8 mouse cellular contexts compared by ENCODE assay signal in genomic region chr4:107178182-107178829, GRCm38 (mm10). TPM values are rescaled to one million over a fixed set of nuclear protein-coding genes. Genes with fewer than 3 reads are reported as not detected.
DNase-seq lines count a peak whose midpoint lies in the region; ATAC-seq lines count a peak whose summit lies in the region.

TSS of gene Tmem59 (plus strand) at chr4:107178399.

- peak within 1 kb of the TSS; percentile 85 for H3K9ac ChIP-seq in intestine, embryonic 14.5 days (ENCODE audit: low read length)

- WGBS in intestine, embryonic 14.5 days: under 1% methylated on average over 49 of the region's 49 CpGs

- peak within 1 kb of the TSS; percentile 97 for H3K27ac ChIP-seq in intestine, embryonic 14.5 days (ENCODE audit: low read depth)

- peak; percentile 96 for DNase-seq in adrenal gland, adult 18-20 months (ENCODE audit: low spot score in 2 of 2)
- DNase-seq in embryo, embryonic 11 days: peak; percentile 96
- DNase-seq in gastrocnemius, postnatal 25 days: peak; percentile 99
- peak; percentile 99 for DNase-seq in intestine, embryonic 14.5 days (ENCODE audit: low spot score)
- DNase-seq in left cerebral cortex, postnatal 14 days (ENCODE audit: low spot score in 2 of 2): peak; percentile 91 to 94
- peak; percentile 93 for DNase-seq in mesoderm, embryonic 11.5 days (ENCODE audit: low read depth, low spot score)
- peak; percentile 92 for DNase-seq in right cerebral cortex, postnatal 36 days (ENCODE audit: low spot score in 2 of 2)
- peak; percentile 98 for DNase-seq in yolk sac, embryonic 10.5 days (ENCODE audit: low spot score)

- intact Hi-C loops in left cerebral cortex, postnatal 14 days (cut with DNase I): loop anchor here (5.0 kb wide), 2 partner anchors 74 to 169 kb away; partner anchors contain the start of genes Hspb11 and Lrrc42

- H3K27me3 ChIP-seq in intestine, embryonic 14.5 days (replicated peaks; ENCODE audit: control insufficient read depth, insufficient read depth, low read length): no peaks in the 10 kb centered on the region

- H3K36me3 ChIP-seq in intestine, embryonic 14.5 days (ENCODE audit: control insufficient read depth, insufficient read depth, low read length): peaks cover 19% of the 10 kb centered on the region

- peak within 1 kb of the TSS; percentile 75 for H3K4me2 ChIP-seq in intestine, embryonic 14.5 days (ENCODE audit: low read length)

- H3K4me1 ChIP-seq in intestine, embryonic 14.5 days (replicated peaks; ENCODE audit: control insufficient read depth, insufficient read depth, low read length): peaks cover 22% of the 10 kb centered on the region

- H3K4me3 ChIP-seq in intestine, embryonic 14.5 days (ENCODE audit: low read depth, low read length): peak within 1 kb of the TSS; percentile 97

- no peaks in the 10 kb centered on the region for H3K9me3 ChIP-seq in intestine, embryonic 14.5 days (ENCODE audit: control insufficient read depth, low read length)

- ATAC-seq in intestine, embryonic 14.5 days (replicated peaks; ENCODE audit: low FRiP score, low TSS enrichment, low read depth): peak; percentile 92

RNA-seq across cellular contexts. Expression of gene Tmem59, which starts in this region (rescaled TPM):
- total RNA-seq in adrenal gland, adult 18-20 months (2021): 100 to 1,000 TPM; 341 to 403 TPM
- 10 to 100 TPM; 63.4 to 80.2 TPM for total RNA-seq in gastrocnemius, postnatal 25 days (2021)
- polyA plus RNA-seq in intestine, embryonic 14.5 days (2014; fragmentation: Nextera tagmentation; extraction: Ambion mirVana): 346 and 367 TPM in 2 replicates
- total RNA-seq in left cerebral cortex, postnatal 14 days (2021): 100 to 1,000 TPM; 193 to 195 TPM

Comparison
In these comparisons a context has a peak if more than half of its experiments do, and no peak if none do; other contexts are left out.
1. Peak in every context shown above with its lines: DNase-seq, ATAC-seq, H3K4me3 ChIP-seq and H3K27ac ChIP-seq.